In the genomic region with DNA sequence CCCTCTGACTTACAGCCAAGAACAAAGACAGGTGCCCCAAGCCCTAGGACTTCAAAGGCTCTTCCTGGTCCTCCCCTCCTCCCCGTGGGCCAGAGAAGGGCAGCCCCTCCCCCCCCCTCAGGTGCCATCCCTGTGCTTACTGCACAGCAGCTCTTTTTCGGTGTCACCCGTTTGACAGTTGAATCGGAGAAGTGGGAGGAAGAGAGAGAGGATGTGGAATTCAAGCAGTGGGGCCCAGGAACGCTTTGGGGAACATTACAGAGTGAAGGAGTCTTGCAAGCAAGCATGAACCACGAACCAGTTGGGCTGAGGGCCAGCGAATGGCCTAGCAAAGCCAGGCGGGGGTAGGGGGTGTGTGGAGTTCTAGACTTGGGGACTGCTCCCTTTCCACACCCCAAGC, we compare ENCODE assay signal across 12 mouse cellular contexts. TPM values are rescaled to one million over a fixed set of nuclear protein-coding genes. Genes with fewer than 3 reads are reported as not detected.
DNase-seq lines count a peak whose midpoint lies in the region; ATAC-seq and TF ChIP-seq lines count a peak whose summit lies in the region.
"Had no signal": no experiment of that assay in that cellular context is flagged by ENCODE, and none has a peak within 500 bp of the region (broad histone marks: within the 10 kb centered on the region; RNA-seq: fewer than 3 reads in every experiment).

No protein-coding gene starts in this region.

- H3K4me1 ChIP-seq in erythroblast, embryonic 14.5 days (ENCODE audit: control insufficient read depth), result peaks cover 52% of the 10 kb centered on the region
- H3K4me1 ChIP-seq in lung, embryonic 14.5 days (ENCODE audit: insufficient read depth), result peaks cover 13% of the 10 kb centered on the region; the same call in 1 of the 2 replicates
- peaks cover 24% of the 10 kb centered on the region for H3K4me1 ChIP-seq in embryonic facial prominence, embryonic 14.5 days (ENCODE audit: control insufficient read depth, insufficient read depth, low read length)
- H3K4me1 ChIP-seq: hindbrain, embryonic 15.5 days had no signal

- 26% methylated on average over 8 of the region's 8 CpGs for WGBS in lung, embryonic 14.5 days
- WGBS in embryonic facial prominence, embryonic 14.5 days, result 49% methylated on average over 8 of the region's 8 CpGs

- no peak for TF ChIP-seq CTCF in lung, embryonic 14.5 days (IDR thresholded peaks at IDR 0.05; ENCODE audit: low read depth)

- peaks cover 7% of the 10 kb centered on the region; the same call in 1 of the 2 replicates for H3K36me3 ChIP-seq in erythroblast, embryonic 14.5 days (ENCODE audit: control insufficient read depth)
- H3K36me3 ChIP-seq in lung, embryonic 14.5 days (ENCODE audit: insufficient read depth), result no peaks in the 10 kb centered on the region
- no peaks in the 10 kb centered on the region for H3K36me3 ChIP-seq in embryonic facial prominence, embryonic 14.5 days (ENCODE audit: control insufficient read depth, insufficient read depth, low read length)
- H3K36me3 ChIP-seq: hindbrain, embryonic 15.5 days; limb, embryonic 15.5 days had no signal

- DNase-seq in lung, embryonic 14.5 days, result no peak
- DNase-seq in lung, postnatal 14 days, result no peak
- DNase-seq in embryonic facial prominence, embryonic 14.5 days (ENCODE audit: low spot score), result no peak
- peak; percentile 45 to 60 for DNase-seq in thymus, adult 18-20 months
- no peak for DNase-seq in left cerebral cortex, postnatal 25 days (ENCODE audit: low spot score in 2 of 2)
- DNase-seq: embryo, embryonic 11 days had no signal

- H3K4me2 ChIP-seq in lung, embryonic 14.5 days, result no peak overlapping the region
- no peak overlapping the region for H3K4me2 ChIP-seq in embryonic facial prominence, embryonic 14.5 days (ENCODE audit: low read depth, low read length)
- H3K4me2 ChIP-seq: hindbrain, embryonic 15.5 days; limb, embryonic 15.5 days had no signal

- H3K27ac ChIP-seq in lung, embryonic 14.5 days (ENCODE audit: low read depth), result peak overlapping the region; percentile 50; the same call in 1 of the 2 replicates
- H3K27ac ChIP-seq in embryonic facial prominence, embryonic 14.5 days (replicated peaks; ENCODE audit: low read depth, low read length), result 0 out of 2 replicates have a peak overlapping the region, but pooled peaks have one; percentile 53
- H3K27ac ChIP-seq: hindbrain, embryonic 15.5 days; layer of hippocampus, adult 2 months had no signal

- peak overlapping the region; percentile 23 for H3K4me3 ChIP-seq in erythroblast, embryonic 14.5 days (replicated peaks)
- H3K4me3 ChIP-seq in lung, embryonic 14.5 days (ENCODE audit: low read depth, low read length), result no peak overlapping the region
- H3K4me3 ChIP-seq in embryonic facial prominence, embryonic 14.5 days (ENCODE audit: low read depth, low read length), result no peak overlapping the region
- H3K4me3 ChIP-seq: hindbrain, embryonic 15.5 days; layer of hippocampus, adult 2 months; limb, embryonic 15.5 days had no signal

- no peak for ATAC-seq in erythroblast, adult 5-6 weeks (replicated peaks; ENCODE audit: low FRiP score, poor library complexity, severe bottlenecking)
- ATAC-seq in lung, embryonic 14.5 days (ENCODE audit: insufficient read depth), result no peak
- ATAC-seq in embryonic facial prominence, embryonic 14.5 days (ENCODE audit: low read depth), result no peak
- ATAC-seq in erythroid progenitor cell, adult 5-6 weeks (replicated peaks; ENCODE audit: low FRiP score, poor library complexity, severe bottlenecking), result no peak

- H3K27me3 ChIP-seq in erythroblast, embryonic 14.5 days (ENCODE audit: control insufficient read depth), result no peaks in the 10 kb centered on the region
- no peaks in the 10 kb centered on the region for H3K27me3 ChIP-seq in lung, embryonic 14.5 days (ENCODE audit: insufficient read depth, low read length)
- H3K27me3 ChIP-seq in embryonic facial prominence, embryonic 14.5 days (replicated peaks; ENCODE audit: control insufficient read depth, insufficient read depth, low read length), result no peaks in the 10 kb centered on the region
- H3K27me3 ChIP-seq: hindbrain, embryonic 15.5 days had no signal

- no peaks in the 10 kb centered on the region for H3K9me3 ChIP-seq in erythroblast, embryonic 14.5 days (ENCODE audit: control insufficient read depth, low read length)
- no peaks in the 10 kb centered on the region for H3K9me3 ChIP-seq in lung, embryonic 14.5 days (ENCODE audit: low read depth, low read length)
- no peaks in the 10 kb centered on the region for H3K9me3 ChIP-seq in embryonic facial prominence, embryonic 14.5 days (ENCODE audit: control insufficient read depth, low read length)
- H3K9me3 ChIP-seq: hindbrain, embryonic 15.5 days; limb, embryonic 15.5 days had no signal

- H3K9ac ChIP-seq in lung, embryonic 14.5 days, result no peak overlapping the region; the same call in 1 of the 2 replicates
- no peak overlapping the region for H3K9ac ChIP-seq in embryonic facial prominence, embryonic 14.5 days (ENCODE audit: low read depth, low read length)
- H3K9ac ChIP-seq: hindbrain, embryonic 15.5 days; limb, embryonic 15.5 days had no signal

- intact Hi-C loops in left cerebral cortex, postnatal 25 days (cut with DNase I), result no loop called here

RNA-seq across cellular contexts. Expression of a gene that starts 0.9 kb away (rescaled TPM):
- polyA plus RNA-seq in erythroblast, embryonic 14.5 days (2012), result 0.57 and 0.67 TPM in 2 replicates
- total RNA-seq in erythroblast, adult 5-6 weeks (2015; ENCODE audit: low replicate concordance), result 14.6 and 15.5 TPM in 2 replicates
- 22.7 and 23.9 TPM in 2 replicates for total RNA-seq in erythroblast, adult 5-6 weeks (2017; ENCODE audit: low replicate concordance)
- polyA plus RNA-seq in lung, embryonic 14.5 days (2014; fragmentation: Nextera tagmentation; extraction: Ambion mirVana), result 2.3 and 2.8 TPM in 2 replicates
- polyA plus RNA-seq in embryonic facial prominence, embryonic 14.5 days (2014; fragmentation: Nextera tagmentation; extraction: Ambion mirVana), result 2.1 and 2.7 TPM in 2 replicates
- total RNA-seq in erythroid progenitor cell, adult 5-6 weeks (2015; ENCODE audit: low replicate concordance), result 8.3 and 12.2 TPM in 2 replicates
- total RNA-seq in erythroid progenitor cell, adult 5-6 weeks (2017; ENCODE audit: low replicate concordance), result 10.8 and 11.9 TPM in 2 replicates
- 1 to 10 TPM in 1 of 2 experiments, under 1 TPM in 1; 0.16 to 1.0 TPM for total RNA-seq in left cerebral cortex, postnatal 25 days (2021)
- total RNA-seq: layer of hippocampus, adult 2 months had no signal

RNA-seq across cellular contexts. Expression of a gene that starts 15.1 kb away (rescaled TPM):
- polyA plus RNA-seq in erythroblast, embryonic 14.5 days (2012), result 2.0 and 2.1 TPM in 2 replicates
- total RNA-seq in erythroblast, adult 5-6 weeks (2015; ENCODE audit: low replicate concordance), result 22.3 and 23.4 TPM in 2 replicates
- total RNA-seq in erythroblast, adult 5-6 weeks (2017; ENCODE audit: low replicate concordance), result 7.2 and 11.9 TPM in 2 replicates
- 46.3 and 46.7 TPM in 2 replicates for polyA plus RNA-seq in lung, embryonic 14.5 days (2014; fragmentation: Nextera tagmentation; extraction: Ambion mirVana)
- polyA plus RNA-seq in embryonic facial prominence, embryonic 14.5 days (2014; fragmentation: Nextera tagmentation; extraction: Ambion mirVana), result 73.8 and 74.7 TPM in 2 replicates
- 19.3 and 21.3 TPM in 2 replicates for total RNA-seq in erythroid progenitor cell, adult 5-6 weeks (2015; ENCODE audit: low replicate concordance)
- total RNA-seq in erythroid progenitor cell, adult 5-6 weeks (2017; ENCODE audit: low replicate concordance), result 12.3 and 17.8 TPM in 2 replicates
- total RNA-seq in left cerebral cortex, postnatal 25 days (2021), result 100 to 1,000 TPM; 261 to 278 TPM

RNA-seq across cellular contexts. Expression of a gene that starts 26.5 kb away (rescaled TPM):
- 0.01 TPM in 1 of 2 replicates, not detected in the other for polyA plus RNA-seq in erythroblast, embryonic 14.5 days (2012)
- total RNA-seq in erythroblast, adult 5-6 weeks (2015; ENCODE audit: low replicate concordance), result not detected in 2 replicates
- not detected in 2 replicates for total RNA-seq in erythroblast, adult 5-6 weeks (2017; ENCODE audit: low replicate concordance)
- 11.1 and 12.0 TPM in 2 replicates for polyA plus RNA-seq in lung, embryonic 14.5 days (2014; fragmentation: Nextera tagmentation; extraction: Ambion mirVana)
- polyA plus RNA-seq in embryonic facial prominence, embryonic 14.5 days (2014; fragmentation: Nextera tagmentation; extraction: Ambion mirVana), result 7.0 and 7.5 TPM in 2 replicates
- total RNA-seq in erythroid progenitor cell, adult 5-6 weeks (2015; ENCODE audit: low replicate concordance), result not detected in 2 replicates
- not detected in 2 replicates for total RNA-seq in erythroid progenitor cell, adult 5-6 weeks (2017; ENCODE audit: low replicate concordance)
- 1 to 10 TPM; 1.5 to 2.1 TPM for total RNA-seq in left cerebral cortex, postnatal 25 days (2021)

RNA-seq across cellular contexts. Expression of a gene that starts 35.9 kb away (rescaled TPM):
- not detected in 2 replicates for polyA plus RNA-seq in erythroblast, embryonic 14.5 days (2012)
- 1.0 TPM in 1 of 2 replicates, not detected in the other for total RNA-seq in erythroblast, adult 5-6 weeks (2015; ENCODE audit: low replicate concordance)
- total RNA-seq in erythroblast, adult 5-6 weeks (2017; ENCODE audit: low replicate concordance), result not detected in 2 replicates
- not detected in 2 replicates for polyA plus RNA-seq in lung, embryonic 14.5 days (2014; fragmentation: Nextera tagmentation; extraction: Ambion mirVana)
- polyA plus RNA-seq in embryonic facial prominence, embryonic 14.5 days (2014; fragmentation: Nextera tagmentation; extraction: Ambion mirVana), result 0.34 and 0.47 TPM in 2 replicates
- not detected in 2 replicates for total RNA-seq in erythroid progenitor cell, adult 5-6 weeks (2015; ENCODE audit: low replicate concordance)
- total RNA-seq in erythroid progenitor cell, adult 5-6 weeks (2017; ENCODE audit: low replicate concordance), result not detected in 2 replicates
- total RNA-seq in left cerebral cortex, postnatal 25 days (2021), result 100 to 1,000 TPM; 182 to 212 TPM
- polyA plus RNA-seq: limb, embryonic 15.5 days had no signal

Comparison
In these comparisons a context has a peak if more than half of its experiments do, and no peak if none do; other contexts are left out.
1. DNase-seq: peak in thymus, adult 18-20 months (2 of 2); none in lung, embryonic 14.5 days (single experiment), lung, postnatal 14 days (single experiment), embryonic facial prominence, embryonic 14.5 days (single experiment) and left cerebral cortex, postnatal 25 days (0 of 2).
2. RNA of a gene that starts 0.9 kb away (total RNA-seq): 14.6 to 23.9 TPM in erythroblast, adult 5-6 weeks and 8.3 to 12.2 TPM in erythroid progenitor cell, adult 5-6 weeks; 0.16 to 1.0 TPM in left cerebral cortex, postnatal 25 days; every median in the first group is over 4 times any median in the second.
3. RNA of a gene that starts 15.1 kb away (total RNA-seq): 261 to 278 TPM in left cerebral cortex, postnatal 25 days; 7.2 to 23.4 TPM in erythroblast, adult 5-6 weeks and 12.3 to 21.3 TPM in erythroid progenitor cell, adult 5-6 weeks; every median in the first group is over 10 times any median in the second.